Mouse (Mus musculus): Measurements from ENCODE around the gene Ttf1.

Ttf1 gene

GRCm38 (mm10) chr2:29124936-29125701 is 65.1 kb downstream of the Ttf1 start:
- peak; percentile 98 for DNase-seq (ENCODE audit: low spot score)

GRCm38 (mm10) chr2:29130118-29130899 is 70.2 kb downstream of the Ttf1 start:
- peak; percentile 10 for DNase-seq (ENCODE audit: low spot score)

- DNase-seq (ENCODE audit: low spot score), result no peak
Observed at GRCm38 (mm10) chr2:29135161-29135560, 75.1 kb downstream of the Ttf1 start.

Data from retina, embryonic 14.5 days (tissue).